Mouse (Mus musculus) lung, postnatal 14 days (tissue): ENCODE data around the gene Wfdc3.
A peak's percentile ranks its signal among the peaks of the same experiment; 100 is the strongest.

Source experiments
- DNase-seq: peaks from one replicate; pipeline ENCODE4 v3.0.0; 2021

Gene Wfdc3

GRCm38 (mm10) chr2:164773989-164774364 lies 28.2 kb upstream of the Wfdc3 start:
- no peak for DNase-seq

GRCm38 (mm10) chr2:164773229-164773988 lies 27.7 kb upstream of the Wfdc3 start:
- no peak for DNase-seq

- no peak for DNase-seq
Observed at GRCm38 (mm10) chr2:164771123-164771522, 25.4 kb upstream of the Wfdc3 start.

GRCm38 (mm10) chr2:164770279-164770678 lies 24.5 kb upstream of the Wfdc3 start:
- no peak for DNase-seq

GRCm38 (mm10) chr2:164769258-164770037 lies 23.7 kb upstream of the Wfdc3 start, which contains the start of gene Ube2c:
Ube2c (plus strand) TSS chr2:164769898.
- peak; percentile 98 for DNase-seq

GRCm38 (mm10) chr2:164767812-164768540 lies 22.2 kb upstream of the Wfdc3 start:
- DNase-seq: no peak

- no peak for DNase-seq
Observed at GRCm38 (mm10) chr2:164765841-164766240, 20.1 kb upstream of the Wfdc3 start.

GRCm38 (mm10) chr2:164762593-164762992 lies 16.9 kb upstream of the Wfdc3 start:
- no peak for DNase-seq

- no peak for DNase-seq
Observed at GRCm38 (mm10) chr2:164761971-164762370, 16.2 kb upstream of the Wfdc3 start.

GRCm38 (mm10) chr2:164761502-164761901 lies 15.8 kb upstream of the Wfdc3 start:
- DNase-seq: no peak

GRCm38 (mm10) chr2:164760059-164760833 lies 14.5 kb upstream of the Wfdc3 start:
- no peak for DNase-seq

GRCm38 (mm10) chr2:164758692-164759091 lies 13.0 kb upstream of the Wfdc3 start:
- DNase-seq: no peak

GRCm38 (mm10) chr2:164757841-164758240 lies 12.1 kb upstream of the Wfdc3 start:
- no peak for DNase-seq

GRCm38 (mm10) chr2:164754800-164755199 lies 9.1 kb upstream of the Wfdc3 start:
- no peak for DNase-seq

- DNase-seq: no peak
Observed at GRCm38 (mm10) chr2:164754105-164754504, 8.4 kb upstream of the Wfdc3 start.

- DNase-seq: no peak
Observed at GRCm38 (mm10) chr2:164752454-164752853, 6.7 kb upstream of the Wfdc3 start.

GRCm38 (mm10) chr2:164748991-164749390 lies 3.3 kb upstream of the Wfdc3 start:
- no peak for DNase-seq

GRCm38 (mm10) chr2:164748191-164748590 lies 2.5 kb upstream of the Wfdc3 start:
- no peak for DNase-seq

GRCm38 (mm10) chr2:164746693-164747092 lies 962 bp upstream of the Wfdc3 start:
- no peak for DNase-seq

GRCm38 (mm10) chr2:164744987-164745386 lies 744 bp downstream of the Wfdc3 start:
- no peak for DNase-seq

- DNase-seq: no peak
Observed at GRCm38 (mm10) chr2:164739876-164740275, 5.9 kb downstream of the Wfdc3 start.

GRCm38 (mm10) chr2:164737377-164738090 lies 8.2 kb downstream of the Wfdc3 start:
- DNase-seq: no peak
